Mouse (Mus musculus): ENCODE results near the gene Hsp90ab1. TPM values are rescaled to one million over a fixed set of nuclear protein-coding genes. Genes with fewer than 3 reads are reported as not detected.
A peak's percentile ranks its signal among the peaks of the same experiment; 100 is the strongest.

Gene Hsp90ab1
- polyA plus RNA-seq, 1 experiment from 2014 or later: 1,497 TPM

DNA sequence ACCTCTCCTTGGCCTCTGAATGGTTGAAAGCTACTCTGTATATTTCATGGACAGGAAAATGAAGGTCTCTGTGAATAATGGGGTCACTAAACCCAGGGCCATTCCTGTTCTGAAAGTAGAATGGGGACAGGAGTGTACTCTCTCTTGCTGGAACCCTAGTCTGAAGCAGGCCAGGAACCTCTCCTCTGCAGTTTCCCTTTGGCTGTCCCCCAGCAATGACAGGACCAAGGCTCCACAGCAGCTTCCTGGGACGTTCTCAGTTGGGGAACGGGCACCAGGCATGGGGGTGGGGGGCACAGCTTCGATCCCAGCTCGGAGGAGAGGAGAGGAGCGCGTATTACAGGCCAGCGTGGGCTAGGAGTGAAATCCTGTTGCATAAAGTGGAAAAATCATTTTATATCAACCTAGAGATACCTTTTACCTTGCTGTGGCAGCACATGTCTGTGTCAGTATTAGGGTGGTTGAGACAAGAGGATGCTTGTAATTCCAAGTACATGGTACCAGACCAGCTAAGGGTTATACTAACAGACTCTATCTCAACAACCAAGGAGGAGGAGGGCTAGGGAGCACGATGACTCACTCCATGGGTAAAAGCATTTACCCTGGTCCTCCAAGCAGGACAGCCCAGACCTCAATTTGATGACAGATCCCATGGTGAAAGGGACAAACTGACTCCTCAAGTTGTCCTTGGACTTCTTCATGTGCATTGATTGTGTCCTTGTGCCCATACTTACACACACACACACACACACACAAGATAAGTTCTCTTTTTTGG is 2.2 kb upstream of the Hsp90ab1 start:
- WGBS: 88% methylated on average over 8 of the region's 8 CpGs
- H3K27me3 ChIP-seq: no peaks in the 10 kb centered on the region
- no peaks in the 10 kb centered on the region for H3K9me3 ChIP-seq
- peak overlapping the region; percentile 99; the same call in 1 of the 2 replicates for H3K27ac ChIP-seq
- no peak overlapping the region for H3K4me3 ChIP-seq
- no peak overlapping the region for H3K9ac ChIP-seq
- no peak overlapping the region for H3K4me2 ChIP-seq
- ATAC-seq (ENCODE audit: insufficient number of reproducible peaks, low FRiP score, low TSS enrichment, low read depth): no peak
- H3K36me3 ChIP-seq: peaks cover 14% of the 10 kb centered on the region
- peaks cover 34% of the 10 kb centered on the region for H3K4me1 ChIP-seq

DNA sequence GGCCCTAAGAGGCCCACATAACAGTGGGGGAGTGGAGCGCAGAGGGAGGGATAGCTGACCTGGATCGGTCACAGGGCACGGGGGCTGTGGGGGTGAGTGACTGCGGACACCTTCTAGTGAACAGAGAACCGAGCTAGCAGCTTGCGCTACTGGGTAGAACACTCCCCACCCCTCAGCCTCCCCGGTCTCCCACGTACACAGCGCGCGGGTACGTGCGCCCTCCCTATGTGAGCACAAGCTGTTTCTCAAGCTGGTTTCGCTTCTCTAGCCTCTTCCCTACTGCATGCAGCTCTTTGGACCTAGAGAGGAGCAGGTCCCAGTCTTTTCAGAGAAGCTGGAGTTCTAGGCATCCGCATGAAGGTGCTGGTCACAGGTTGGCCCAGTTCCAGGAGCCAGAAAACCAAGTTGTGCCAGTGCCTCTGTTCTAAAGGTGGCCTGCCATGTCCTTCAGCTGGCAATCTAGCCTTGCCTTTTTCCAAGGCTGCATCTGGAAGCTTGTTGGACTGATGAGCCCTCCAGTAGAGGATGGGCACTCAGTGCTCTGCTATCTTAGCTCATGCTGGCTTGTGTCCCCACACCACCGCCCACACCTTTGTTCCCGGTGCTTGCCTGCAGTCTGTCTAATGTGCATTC is 1.2 kb upstream of the Hsp90ab1 start:
- peaks cover 29% of the 10 kb centered on the region for H3K4me1 ChIP-seq
- H3K27ac ChIP-seq: peak overlapping the region; percentile 99
- 4% methylated on average over 17 of the region's 17 CpGs for WGBS
- H3K4me2 ChIP-seq: peak overlapping the region; percentile 80
- peak; percentile 58 for ATAC-seq (ENCODE audit: insufficient number of reproducible peaks, low FRiP score, low TSS enrichment, low read depth)
- no peaks in the 10 kb centered on the region for H3K9me3 ChIP-seq
- peak overlapping the region; percentile 77 for H3K9ac ChIP-seq
- peaks cover 25% of the 10 kb centered on the region for H3K36me3 ChIP-seq
- H3K4me3 ChIP-seq: peak overlapping the region; percentile 99
- H3K27me3 ChIP-seq: no peaks in the 10 kb centered on the region

DNA sequence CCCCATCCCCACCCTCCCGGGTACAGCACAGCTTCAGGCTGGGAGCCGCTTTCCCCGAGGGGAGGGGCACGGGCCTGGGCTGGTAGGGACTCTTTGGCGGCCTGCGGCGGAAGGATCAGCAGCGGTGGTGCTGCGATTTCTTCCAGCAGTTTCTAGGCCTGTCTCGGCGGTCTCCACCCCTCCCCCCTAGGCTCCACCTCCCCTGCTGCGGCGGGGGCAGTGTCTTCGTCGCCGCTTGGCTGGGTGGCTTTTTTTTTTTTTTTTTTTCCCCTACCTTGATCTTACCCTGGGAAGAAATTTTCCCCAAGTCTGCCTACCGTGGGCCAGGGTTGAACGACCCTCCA is 681 bp upstream of the Hsp90ab1 start:
- 0% methylated on average over 18 of the region's 18 CpGs for WGBS
- Histone ChIP-seq H3K27me3 (no peaks in the 10 kb centered on the region), H3K36me3 (peaks cover 29% of the 10 kb centered on the region), H3K4me2 (peak overlapping the region; percentile 80), H3K4me3 (peak overlapping the region; percentile 99), H3K4me1 (peaks cover 29% of the 10 kb centered on the region), H3K27ac (peak overlapping the region; percentile 99), H3K9me3 (no peaks in the 10 kb centered on the region), H3K9ac (peak overlapping the region; percentile 77)
- peak; percentile 77 for ATAC-seq (ENCODE audit: insufficient number of reproducible peaks, low FRiP score, low TSS enrichment, low read depth)

- peak; percentile 57 for ATAC-seq (ENCODE audit: insufficient number of reproducible peaks, low FRiP score, low TSS enrichment, low read depth)
- Histone ChIP-seq H3K9me3 (no peaks in the 10 kb centered on the region), H3K27me3 (no peaks in the 10 kb centered on the region), H3K4me2 (peak overlapping the region; percentile 80), H3K4me3 (peak overlapping the region; percentile 99), H3K9ac (peak overlapping the region; percentile 99), H3K27ac (peak overlapping the region; percentile 99), H3K4me1 (peaks cover 34% of the 10 kb centered on the region), H3K36me3 (peaks cover 43% of the 10 kb centered on the region)
- WGBS: under 1% methylated on average over 57 of the region's 57 CpGs
Observed at GRCm38 (mm10) chr17:45572103-45573086, 676 bp downstream of the Hsp90ab1 start.

GRCm38 (mm10) chr17:45569999-45570398 is 3.1 kb downstream of the Hsp90ab1 start:
- no peak overlapping the region for H3K27ac ChIP-seq
- H3K9ac ChIP-seq: no peak overlapping the region
- 76% methylated on average over 4 of the region's 4 CpGs for WGBS

GRCm38 (mm10) chr17:45568990-45569389 is 4.1 kb downstream of the Hsp90ab1 start:
- H3K9me3 ChIP-seq: no peaks in the 10 kb centered on the region
- no peak overlapping the region for H3K4me3 ChIP-seq
- H3K27ac ChIP-seq: no peak overlapping the region
- H3K9ac ChIP-seq: no peak overlapping the region
- WGBS: 85% methylated on average over 12 of the region's 12 CpGs
- ATAC-seq (ENCODE audit: insufficient number of reproducible peaks, low FRiP score, low TSS enrichment, low read depth): no peak
- peaks cover 61% of the 10 kb centered on the region for H3K36me3 ChIP-seq
- H3K27me3 ChIP-seq: no peaks in the 10 kb centered on the region
- H3K4me2 ChIP-seq: no peak overlapping the region
- H3K4me1 ChIP-seq: peaks cover 51% of the 10 kb centered on the region

More at GRCm38 (mm10) chr17:45569999-45570398, 3.1 kb downstream of the Hsp90ab1 start:
- Histone ChIP-seq H3K4me1 (peaks cover 52% of the 10 kb centered on the region), H3K9me3 (no peaks in the 10 kb centered on the region), H3K27me3 (no peaks in the 10 kb centered on the region), H3K4me2 (no peak overlapping the region), H3K36me3 (peaks cover 61% of the 10 kb centered on the region), H3K4me3 (no peak overlapping the region)
- no peak for ATAC-seq (ENCODE audit: insufficient number of reproducible peaks, low FRiP score, low TSS enrichment, low read depth)

- H3K4me3 ChIP-seq: no peak overlapping the region
- ATAC-seq (ENCODE audit: insufficient number of reproducible peaks, low FRiP score, low TSS enrichment, low read depth): no peak
- H3K9me3 ChIP-seq: no peaks in the 10 kb centered on the region
- H3K27ac ChIP-seq: peak overlapping the region; percentile 38; the same call in 1 of the 2 replicates
- no peak overlapping the region for H3K9ac ChIP-seq
- no peak overlapping the region for H3K4me2 ChIP-seq
- H3K36me3 ChIP-seq: peaks cover 61% of the 10 kb centered on the region
- WGBS: 21% methylated on average over 4 of the region's 4 CpGs
- H3K27me3 ChIP-seq: no peaks in the 10 kb centered on the region
- peaks cover 51% of the 10 kb centered on the region for H3K4me1 ChIP-seq
Observed at GRCm38 (mm10) chr17:45567162-45567601, 5.9 kb downstream of the Hsp90ab1 start.

DNA sequence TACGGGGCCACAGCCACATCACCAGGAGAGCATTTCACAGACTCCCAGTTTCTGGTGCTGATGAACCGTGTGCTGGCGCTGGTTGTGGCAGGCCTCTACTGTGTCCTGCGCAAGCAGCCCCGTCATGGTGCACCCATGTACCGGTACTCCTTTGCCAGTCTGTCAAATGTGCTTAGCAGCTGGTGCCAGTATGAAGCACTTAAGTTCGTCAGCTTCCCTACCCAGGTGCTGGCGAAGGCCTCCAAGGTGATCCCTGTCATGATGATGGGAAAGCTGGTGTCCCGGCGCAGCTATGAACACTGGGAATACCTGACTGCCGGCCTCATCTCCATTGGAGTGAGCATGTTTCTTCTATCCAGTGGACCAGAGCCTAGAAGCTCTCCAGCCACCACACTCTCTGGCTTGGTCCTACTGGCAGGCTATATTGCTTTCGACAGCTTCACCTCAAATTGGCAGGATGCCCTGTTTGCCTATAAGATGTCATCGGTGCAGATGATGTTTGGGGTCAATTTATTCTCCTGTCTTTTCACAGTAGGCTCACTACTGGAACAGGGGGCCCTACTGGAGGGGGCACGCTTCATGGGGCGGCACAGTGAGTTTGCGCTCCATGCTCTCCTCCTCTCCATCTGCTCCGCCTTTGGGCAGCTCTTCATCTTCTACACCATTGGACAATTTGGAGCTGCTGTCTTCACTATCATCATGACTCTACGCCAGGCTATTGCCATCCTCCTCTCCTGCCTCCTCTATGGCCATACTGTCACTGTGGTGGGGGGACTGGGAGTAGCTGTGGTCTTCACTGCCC is 6.5 kb downstream of the Hsp90ab1 start:
- no peak overlapping the region for H3K4me2 ChIP-seq
- H3K4me3 ChIP-seq: no peak overlapping the region
- peaks cover 60% of the 10 kb centered on the region for H3K36me3 ChIP-seq
- no peaks in the 10 kb centered on the region for H3K27me3 ChIP-seq
- no peak for ATAC-seq (ENCODE audit: insufficient number of reproducible peaks, low FRiP score, low TSS enrichment, low read depth)
- H3K4me1 ChIP-seq: peaks cover 47% of the 10 kb centered on the region
- H3K9me3 ChIP-seq: no peaks in the 10 kb centered on the region
- no peak overlapping the region for H3K9ac ChIP-seq
- H3K27ac ChIP-seq: peak overlapping the region; percentile 38; the same call in 1 of the 2 replicates
- 58% methylated on average over 18 of the region's 18 CpGs for WGBS

DNA sequence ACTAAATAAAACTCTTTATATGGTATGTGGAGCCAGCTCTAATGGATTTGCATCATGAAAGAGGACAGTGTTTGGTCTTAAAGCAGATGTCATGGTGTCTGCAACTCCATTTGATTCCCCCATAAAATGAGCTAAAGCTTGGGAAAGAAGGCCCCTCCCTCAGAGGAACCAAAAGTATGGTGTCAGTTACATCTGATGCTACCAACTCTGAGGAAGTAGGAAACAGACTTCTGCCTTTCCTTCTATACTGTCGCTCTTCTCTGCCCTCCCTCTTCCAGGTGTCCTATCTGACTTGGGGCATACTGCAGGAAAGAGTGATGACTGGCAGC is 7.1 kb downstream of the Hsp90ab1 start:
- no peak for ATAC-seq (ENCODE audit: insufficient number of reproducible peaks, low FRiP score, low TSS enrichment, low read depth)
- peaks cover 41% of the 10 kb centered on the region for H3K4me1 ChIP-seq

DNA sequence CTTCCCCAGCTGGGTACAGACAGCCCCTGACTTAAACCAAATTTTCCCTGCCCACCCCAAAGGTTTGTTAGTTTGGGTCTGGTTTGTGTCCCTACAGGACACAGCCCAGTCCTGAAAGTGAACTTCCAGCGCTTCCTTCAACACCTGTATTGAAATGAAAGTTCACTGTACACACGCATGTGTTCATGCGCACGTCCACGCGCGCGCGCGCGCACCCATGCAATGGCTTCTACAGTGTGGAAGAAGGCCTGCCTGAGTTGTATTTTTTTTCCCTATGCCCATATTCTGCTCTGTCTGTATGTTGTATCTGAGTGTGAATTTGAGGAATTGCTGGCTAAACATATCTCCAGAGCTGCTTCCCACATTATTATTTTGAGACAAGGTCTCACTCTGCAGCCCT is 8.0 kb downstream of the Hsp90ab1 start:
- H3K36me3 ChIP-seq: peaks cover 45% of the 10 kb centered on the region
- H3K9me3 ChIP-seq: no peaks in the 10 kb centered on the region
- peak overlapping the region; percentile 93 for H3K4me2 ChIP-seq
- 90% methylated on average over 11 of the region's 11 CpGs for WGBS
- no peak for ATAC-seq (ENCODE audit: insufficient number of reproducible peaks, low FRiP score, low TSS enrichment, low read depth)
- H3K27ac ChIP-seq: peak overlapping the region; percentile 1; the same call in 1 of the 2 replicates
- peak overlapping the region; percentile 87 for H3K9ac ChIP-seq
- no peaks in the 10 kb centered on the region for H3K27me3 ChIP-seq
- peak overlapping the region; percentile 94 for H3K4me3 ChIP-seq
- peaks cover 36% of the 10 kb centered on the region for H3K4me1 ChIP-seq

More for the DNA sequence above, 7.1 kb downstream of the Hsp90ab1 start:
- Histone ChIP-seq H3K9ac (no peak overlapping the region), H3K9me3 (no peaks in the 10 kb centered on the region), H3K36me3 (peaks cover 54% of the 10 kb centered on the region), H3K27me3 (no peaks in the 10 kb centered on the region), H3K4me3 (no peak overlapping the region), H3K27ac (no peak overlapping the region), H3K4me2 (no peak overlapping the region)
- 66% methylated on average over 1 of the region's 1 CpGs for WGBS

Measured in limb, embryonic 15.5 days (tissue).